Mouse (Mus musculus) telencephalon, adult 2 months (tissue): ENCODE measurements around the gene Col8a2.

Experiments
- DNase-seq: peaks from one replicate; pipeline ENCODE4 v3.0.0-alpha.2; 2011; ENCODE audit warnings: low read depth, low spot score

Gene Col8a2

GRCm38 (mm10) chr4:126260520-126261201 lies 25.9 kb upstream of the Col8a2 start:
- DNase-seq = no peak

GRCm38 (mm10) chr4:126261266-126261665 lies 25.3 kb upstream of the Col8a2 start:
- DNase-seq = no peak

- DNase-seq = no peak
Measured at GRCm38 (mm10) chr4:126261675-126262074, 24.9 kb upstream of the Col8a2 start.

- peak; percentile 98 for DNase-seq
Measured at GRCm38 (mm10) chr4:126262119-126262807, 24.3 kb upstream of the Col8a2 start, which contains the start of gene Trappc3. Gene Trappc3, plus strand, starts transcription at chr4:126262325.

- no peak for DNase-seq
Measured at GRCm38 (mm10) chr4:126269292-126269691, 17.3 kb upstream of the Col8a2 start.

GRCm38 (mm10) chr4:126273753-126274152 lies 12.8 kb upstream of the Col8a2 start:
- DNase-seq = no peak

- DNase-seq = no peak
Measured at GRCm38 (mm10) chr4:126275081-126275480, 11.5 kb upstream of the Col8a2 start.

- no peak for DNase-seq
Measured at GRCm38 (mm10) chr4:126275681-126276131, 10.9 kb upstream of the Col8a2 start.

GRCm38 (mm10) chr4:126277906-126278564 lies 8.6 kb upstream of the Col8a2 start:
- no peak for DNase-seq

- no peak for DNase-seq
Measured at GRCm38 (mm10) chr4:126278565-126278915, 8.1 kb upstream of the Col8a2 start.

GRCm38 (mm10) chr4:126278961-126279360 lies 7.6 kb upstream of the Col8a2 start:
- no peak for DNase-seq

GRCm38 (mm10) chr4:126281706-126282105 lies 4.9 kb upstream of the Col8a2 start:
- no peak for DNase-seq

- no peak for DNase-seq
Measured at GRCm38 (mm10) chr4:126283582-126283981, 3.0 kb upstream of the Col8a2 start.

GRCm38 (mm10) chr4:126287302-126287995 lies 856 bp downstream of the Col8a2 start:
- DNase-seq = no peak

GRCm38 (mm10) chr4:126288085-126288666 lies 1.6 kb downstream of the Col8a2 start:
- no peak for DNase-seq

- no peak for DNase-seq
Measured at GRCm38 (mm10) chr4:126290314-126290713, 3.7 kb downstream of the Col8a2 start.

- no peak for DNase-seq
Measured at GRCm38 (mm10) chr4:126291196-126291595, 4.6 kb downstream of the Col8a2 start.

- no peak for DNase-seq
Measured at GRCm38 (mm10) chr4:126295152-126295551, 8.6 kb downstream of the Col8a2 start.

GRCm38 (mm10) chr4:126295937-126296336 lies 9.3 kb downstream of the Col8a2 start:
- DNase-seq = no peak

- DNase-seq = no peak
Measured at GRCm38 (mm10) chr4:126296617-126297101, 10.1 kb downstream of the Col8a2 start.

- no peak for DNase-seq
Measured at GRCm38 (mm10) chr4:126300916-126301583, 14.5 kb downstream of the Col8a2 start.
